Mouse (Mus musculus): ENCODE results near the gene Tmco2. TPM values are rescaled to one million over a fixed set of nuclear protein-coding genes. Genes with fewer than 3 reads are reported as not detected.

Gene Tmco2
- total RNA-seq (2014; fragmentation: Nextera tagmentation) (not detected in 2 replicates), total RNA-seq (2017) (0.33 TPM in 1 of 2 replicates, not detected in the other), polyA plus RNA-seq (2012) (not detected in 2 replicates)

- ATAC-seq (ENCODE audit: extremely low read depth, insufficient number of reproducible peaks, low FRiP score, poor library complexity, severe bottlenecking) (no peak), DNase-seq (ENCODE audit: low spot score) (no peak)
- no peaks in the 10 kb centered on the region for H3K4me1 ChIP-seq (ENCODE audit: insufficient read depth, low read depth, low read length)
- no peaks in the 10 kb centered on the region for H3K36me3 ChIP-seq (replicated peaks)
- TF ChIP-seq CTCF (IDR thresholded peaks at IDR 0.05; ENCODE audit: low read depth, low read length): no peak
- no peak for TF ChIP-seq TAL1 (conservative IDR thresholded peaks at IDR 0.05; ENCODE audit: low read depth, low read length)
- no peak for TF ChIP-seq POLR2AphosphoS5 (IDR thresholded peaks at IDR 0.05; ENCODE audit: insufficient replicate concordance, low read depth, low read length)
- TF ChIP-seq GATA1 (IDR thresholded peaks at IDR 0.05; ENCODE audit: borderline replicate concordance, low read length): no peak
- no peak for TF ChIP-seq GATA2 (IDR thresholded peaks at IDR 0.05; ENCODE audit: borderline replicate concordance, low read depth, low read length)
- peaks cover 5% of the 10 kb centered on the region; the same call in 1 of the 2 replicates for H3K27me3 ChIP-seq (ENCODE audit: insufficient read depth, low read length)
- no peak within 1 kb of the TSS for H3K4me3 ChIP-seq (ENCODE audit: low read depth, low read length)
- H3K9me3 ChIP-seq (replicated peaks): no peaks in the 10 kb centered on the region
Observed at GRCm38 (mm10) chr4:121109126-121109525, at the start of gene Tmco2. Gene Tmco2 (minus strand): TSS chr4:121109226.

GRCm38 (mm10) chr4:121103304-121103703, 5.7 kb downstream of the Tmco2 start:
- TF ChIP-seq GATA2 (IDR thresholded peaks at IDR 0.05; ENCODE audit: borderline replicate concordance, low read depth, low read length) (no peak), CTCF (IDR thresholded peaks at IDR 0.05; ENCODE audit: low read depth, low read length) (no peak), TAL1 (conservative IDR thresholded peaks at IDR 0.05; ENCODE audit: low read depth, low read length) (no peak), GATA1 (IDR thresholded peaks at IDR 0.05; ENCODE audit: borderline replicate concordance, low read length) (no peak), POLR2AphosphoS5 (IDR thresholded peaks at IDR 0.05; ENCODE audit: insufficient replicate concordance, low read depth, low read length) (no peak)
- H3K27me3 ChIP-seq (ENCODE audit: insufficient read depth, low read length): peaks cover 5% of the 10 kb centered on the region; the same call in 1 of the 2 replicates
- H3K9me3 ChIP-seq (replicated peaks): no peaks in the 10 kb centered on the region
- peaks cover 4% of the 10 kb centered on the region for H3K4me1 ChIP-seq (ENCODE audit: insufficient read depth, low read depth, low read length)
- ATAC-seq (ENCODE audit: extremely low read depth, insufficient number of reproducible peaks, low FRiP score, poor library complexity, severe bottlenecking) (no peak), DNase-seq (ENCODE audit: low spot score) (no peak)
- no peak overlapping the region for H3K4me3 ChIP-seq (ENCODE audit: low read depth, low read length)
- H3K36me3 ChIP-seq (replicated peaks): no peaks in the 10 kb centered on the region

GRCm38 (mm10) chr4:121097650-121098378, 11.2 kb downstream of the Tmco2 start, which contains the start of gene Zmpste24:
Gene Zmpste24 (minus strand): TSS chr4:121098241.
- Histone ChIP-seq H3K4me1 (ENCODE audit: insufficient read depth, low read depth, low read length) (peaks cover 16% of the 10 kb centered on the region), H3K36me3 (replicated peaks) (peaks cover 28% of the 10 kb centered on the region), H3K4me3 (ENCODE audit: low read depth, low read length) (peak within 1 kb of the TSS; percentile 79), H3K27me3 (ENCODE audit: insufficient read depth, low read length) (no peaks in the 10 kb centered on the region), H3K9me3 (replicated peaks) (no peaks in the 10 kb centered on the region)
- DNase-seq (ENCODE audit: low spot score) (peak; percentile 59), ATAC-seq (ENCODE audit: extremely low read depth, insufficient number of reproducible peaks, low FRiP score, poor library complexity, severe bottlenecking) (peak; percentile 84)
- no peak for TF ChIP-seq POLR2AphosphoS5 (IDR thresholded peaks at IDR 0.05; ENCODE audit: insufficient replicate concordance, low read depth, low read length)

GRCm38 (mm10) chr4:121090211-121090610, 18.8 kb downstream of the Tmco2 start:
- DNase-seq (ENCODE audit: low spot score): no peak
- TF ChIP-seq TAL1 (conservative IDR thresholded peaks at IDR 0.05; ENCODE audit: low read depth, low read length) (no peak), CTCF (IDR thresholded peaks at IDR 0.05; ENCODE audit: low read depth, low read length) (no peak), GATA2 (IDR thresholded peaks at IDR 0.05; ENCODE audit: borderline replicate concordance, low read depth, low read length) (no peak), GATA1 (IDR thresholded peaks at IDR 0.05; ENCODE audit: borderline replicate concordance, low read length) (no peak), POLR2AphosphoS5 (IDR thresholded peaks at IDR 0.05; ENCODE audit: insufficient replicate concordance, low read depth, low read length) (no peak)
- no peak for ATAC-seq (ENCODE audit: extremely low read depth, insufficient number of reproducible peaks, low FRiP score, poor library complexity, severe bottlenecking)
- Histone ChIP-seq H3K4me3 (ENCODE audit: low read depth, low read length) (no peak overlapping the region), H3K9me3 (replicated peaks) (no peaks in the 10 kb centered on the region), H3K4me1 (ENCODE audit: insufficient read depth, low read depth, low read length) (no peaks in the 10 kb centered on the region; the same call in 1 of the 2 replicates), H3K27me3 (ENCODE audit: insufficient read depth, low read length) (no peaks in the 10 kb centered on the region), H3K36me3 (replicated peaks) (peaks cover 86% of the 10 kb centered on the region)

- TF ChIP-seq POLR2AphosphoS5 (IDR thresholded peaks at IDR 0.05; ENCODE audit: insufficient replicate concordance, low read depth, low read length): no peak
- TF ChIP-seq GATA1 (IDR thresholded peaks at IDR 0.05; ENCODE audit: borderline replicate concordance, low read length): no peak
- no peak for TF ChIP-seq CTCF (IDR thresholded peaks at IDR 0.05; ENCODE audit: low read depth, low read length)
- ATAC-seq (ENCODE audit: extremely low read depth, insufficient number of reproducible peaks, low FRiP score, poor library complexity, severe bottlenecking) (no peak), DNase-seq (ENCODE audit: low spot score) (no peak)
- H3K27me3 ChIP-seq (ENCODE audit: insufficient read depth, low read length): no peaks in the 10 kb centered on the region
- H3K4me1 ChIP-seq (ENCODE audit: insufficient read depth, low read depth, low read length): no peaks in the 10 kb centered on the region
- H3K9me3 ChIP-seq (replicated peaks): no peaks in the 10 kb centered on the region
- peaks cover 88% of the 10 kb centered on the region for H3K36me3 ChIP-seq (replicated peaks)
- H3K4me3 ChIP-seq (ENCODE audit: low read depth, low read length): no peak overlapping the region
Observed at GRCm38 (mm10) chr4:121088696-121089095, 20.3 kb downstream of the Tmco2 start.

GRCm38 (mm10) chr4:121084506-121084905, 24.5 kb downstream of the Tmco2 start:
- DNase-seq (ENCODE audit: low spot score) (no peak), ATAC-seq (ENCODE audit: extremely low read depth, insufficient number of reproducible peaks, low FRiP score, poor library complexity, severe bottlenecking) (no peak)
- no peaks in the 10 kb centered on the region for H3K4me1 ChIP-seq (ENCODE audit: insufficient read depth, low read depth, low read length)
- TF ChIP-seq GATA2 (IDR thresholded peaks at IDR 0.05; ENCODE audit: borderline replicate concordance, low read depth, low read length): no peak
- no peak for TF ChIP-seq POLR2AphosphoS5 (IDR thresholded peaks at IDR 0.05; ENCODE audit: insufficient replicate concordance, low read depth, low read length)
- no peak for TF ChIP-seq CTCF (IDR thresholded peaks at IDR 0.05; ENCODE audit: low read depth, low read length)
- TF ChIP-seq GATA1 (IDR thresholded peaks at IDR 0.05; ENCODE audit: borderline replicate concordance, low read length): no peak
- TF ChIP-seq TAL1 (conservative IDR thresholded peaks at IDR 0.05; ENCODE audit: low read depth, low read length): no peak
- no peaks in the 10 kb centered on the region for H3K27me3 ChIP-seq (ENCODE audit: insufficient read depth, low read length)
- H3K9me3 ChIP-seq (replicated peaks): no peaks in the 10 kb centered on the region
- H3K36me3 ChIP-seq (replicated peaks): peaks cover 88% of the 10 kb centered on the region
- no peak overlapping the region for H3K4me3 ChIP-seq (ENCODE audit: low read depth, low read length)
